Mouse (Mus musculus) cerebellum, adult 11-12 months (tissue): ENCODE data around the gene Nfe2l1.

Experiments
- DNase-seq: peaks from one replicate; pipeline ENCODE4 v3.0.0; 2022

Nfe2l1 gene

GRCm38 (mm10) chr11:96776968-96777962 is 52.5 kb downstream of the Nfe2l1 start, which contains the start of gene Snx11:
Gene Snx11, minus strand, starts transcription at chr11:96777559.
- peak; percentile 100 for DNase-seq

- DNase-seq = no peak
Observed at GRCm38 (mm10) chr11:96776068-96776467, 53.7 kb downstream of the Nfe2l1 start.

GRCm38 (mm10) chr11:96775665-96776064 is 54.1 kb downstream of the Nfe2l1 start:
- no peak for DNase-seq

- DNase-seq = no peak
Observed at GRCm38 (mm10) chr11:96775063-96775462, 54.7 kb downstream of the Nfe2l1 start.

GRCm38 (mm10) chr11:96774536-96774935 is 55.2 kb downstream of the Nfe2l1 start:
- no peak for DNase-seq

GRCm38 (mm10) chr11:96772413-96772812 is 57.4 kb downstream of the Nfe2l1 start:
- DNase-seq = no peak

GRCm38 (mm10) chr11:96771274-96771975 is 58.3 kb downstream of the Nfe2l1 start:
- DNase-seq = no peak

- no peak for DNase-seq
Observed at GRCm38 (mm10) chr11:96768240-96768639, 61.5 kb downstream of the Nfe2l1 start.
